Mouse (Mus musculus) intestine, postnatal 0 days (tissue): ENCODE measurements around the gene Tet1. TPM values are rescaled to one million over a fixed set of nuclear protein-coding genes. Genes with fewer than 3 reads are reported as not detected.

Source experiments
- ATAC-seq: fragments of 200-750 bp; cut with Nextera tagmentation; 2 replicates; pipeline ENCODE4 v1.8.0; 2017; ENCODE audit warnings: mild to moderate bottlenecking, moderate TSS enrichment, moderate library complexity
- H3K27ac ChIP-seq: fragments of 300-500 bp; sonication (generic); 2 replicates; pipeline ENCODE4 v1.5.1; 2014; ENCODE audit warnings: mild to moderate bottlenecking, low read depth, low read length, moderate library complexity
- H3K27me3 ChIP-seq: fragments of 300-500 bp; sonication (generic); replicated peaks from 2 replicates; pipeline ENCODE4 v1.6.1; 2014; ENCODE audit warnings: low read length, mixed read lengths; ENCODE audit not compliant: control insufficient read depth, insufficient read depth
- H3K36me3 ChIP-seq: fragments of 300-500 bp; sonication (generic); 2 replicates; pipeline ENCODE4 v1.6.1; 2014; ENCODE audit warnings: mild to moderate bottlenecking, moderate library complexity; ENCODE audit not compliant: control insufficient read depth, insufficient read depth
- H3K4me1 ChIP-seq: fragments of 300-500 bp; sonication (generic); replicated peaks from 2 replicates; pipeline ENCODE4 v1.6.1; 2014; ENCODE audit warnings: antibody characterized with exemption, low read length, mixed read lengths; ENCODE audit not compliant: control insufficient read depth, insufficient read depth
- H3K4me2 ChIP-seq: fragments of 300-500 bp; sonication (generic); replicated peaks from 2 replicates; pipeline ENCODE4 v1.6.1; 2014; ENCODE audit warnings: low read depth, mild to moderate bottlenecking, moderate library complexity
- H3K4me3 ChIP-seq: fragments of 300-500 bp; sonication (generic); 2 replicates; pipeline ENCODE4 v1.5.1; 2014; ENCODE audit warnings: low read depth, low read length
- H3K9ac ChIP-seq: fragments of 300-500 bp; sonication (generic); 2 replicates; pipeline ENCODE4 v1.6.1; 2014; ENCODE audit warnings: mild to moderate bottlenecking, low read depth, low read length
- H3K9me3 ChIP-seq: fragments of 300-500 bp; sonication (generic); 2 replicates; pipeline ENCODE4 v1.6.1; 2016; ENCODE audit warnings: mixed run types; ENCODE audit not compliant: control insufficient read depth
- CTCF ChIP-seq: sonication (generic); IDR thresholded peaks from 2 replicates; pipeline ENCODE4 v1.5.1; 2016; ENCODE audit warnings: low read depth, mild to moderate bottlenecking, control low read depth, antibody characterized with exemption, moderate library complexity
- WGBS: fragments of 180-500 bp; shearing (Covaris S2); extraction: QIAGEN DNeasy Blood & Tissue Kit; methylation state at CpG from one replicate; pipeline ENCODE4 v1.1.7; 2014; 5-methylcytosine and 5-hydroxymethylcytosine counted together
- polyA plus RNA-seq: library from polyadenylated mRNA; unstranded; fragments of >200 nt; fragmentation: Nextera tagmentation; extraction: Ambion mirVana; gene quantifications from 2 replicates; pipeline ENCODE4 v1.2.1, GENCODE M21; 2015

Tet1 gene
- polyA plus RNA-seq, 1 experiment from 2014 or later = 3.0 TPM

- H3K27me3 ChIP-seq = peaks cover 7% of the 10 kb centered on the region; the same call in 1 of the 2 replicates
- no peak for TF ChIP-seq CTCF
- H3K9ac ChIP-seq = peak overlapping the region; percentile 51
- no peak overlapping the region for H3K27ac ChIP-seq
- WGBS = under 1% methylated on average over 38 of the region's 38 CpGs
- peaks cover 3% of the 10 kb centered on the region; the same call in 1 of the 2 replicates for H3K4me1 ChIP-seq
- no peaks in the 10 kb centered on the region for H3K36me3 ChIP-seq
- H3K9me3 ChIP-seq = no peaks in the 10 kb centered on the region
- peak overlapping the region; percentile 56 for H3K4me3 ChIP-seq
- ATAC-seq = peak; percentile 22; the same call in 1 of the 2 replicates
- H3K4me2 ChIP-seq = peak overlapping the region; percentile 93
Observed at GRCm38 (mm10) chr10:62885969-62886798, 22.6 kb downstream of the Tet1 start.

DNA sequence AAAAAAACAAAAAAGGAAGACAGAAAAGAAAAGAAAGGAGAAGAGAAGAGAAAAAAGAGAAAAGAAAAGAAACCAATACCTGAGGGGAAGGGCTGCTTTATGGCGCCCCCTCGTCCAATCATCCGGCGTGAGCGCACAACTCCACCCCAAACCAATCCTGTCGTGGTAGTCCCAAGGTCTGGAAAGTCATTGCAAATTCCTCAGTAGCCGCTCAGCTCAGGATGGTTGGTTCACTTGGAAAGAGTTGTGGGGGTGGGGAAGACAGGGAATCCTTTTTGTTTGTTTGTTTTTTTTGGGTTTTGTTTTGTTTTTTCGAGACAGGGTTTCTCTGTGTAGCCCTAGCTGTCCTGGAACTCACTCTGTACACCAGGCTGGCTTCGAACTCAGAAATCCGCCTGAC is 23.3 kb downstream of the Tet1 start:
- Histone ChIP-seq H3K36me3 (no peaks in the 10 kb centered on the region), H3K9me3 (no peaks in the 10 kb centered on the region), H3K27ac (no peak overlapping the region), H3K9ac (no peak overlapping the region), H3K4me2 (peak overlapping the region; percentile 93), H3K4me3 (peak overlapping the region; percentile 56), H3K4me1 (peaks cover 3% of the 10 kb centered on the region; the same call in 1 of the 2 replicates), H3K27me3 (peaks cover 7% of the 10 kb centered on the region; the same call in 1 of the 2 replicates)
- ATAC-seq = no peak
- TF ChIP-seq CTCF = no peak
- WGBS = 37% methylated on average over 10 of the region's 10 CpGs

GRCm38 (mm10) chr10:62884517-62884916 is 24.3 kb downstream of the Tet1 start:
- H3K9me3 ChIP-seq = no peaks in the 10 kb centered on the region
- H3K27me3 ChIP-seq = peaks cover 7% of the 10 kb centered on the region; the same call in 1 of the 2 replicates
- H3K4me2 ChIP-seq = no peak overlapping the region
- no peak overlapping the region for H3K9ac ChIP-seq
- no peak for TF ChIP-seq CTCF
- H3K4me1 ChIP-seq = peaks cover 3% of the 10 kb centered on the region; the same call in 1 of the 2 replicates
- H3K4me3 ChIP-seq = no peak overlapping the region
- 50% methylated on average over 1 of the region's 1 CpGs for WGBS
- no peaks in the 10 kb centered on the region for H3K36me3 ChIP-seq
- H3K27ac ChIP-seq = no peak overlapping the region
- no peak for ATAC-seq

DNA sequence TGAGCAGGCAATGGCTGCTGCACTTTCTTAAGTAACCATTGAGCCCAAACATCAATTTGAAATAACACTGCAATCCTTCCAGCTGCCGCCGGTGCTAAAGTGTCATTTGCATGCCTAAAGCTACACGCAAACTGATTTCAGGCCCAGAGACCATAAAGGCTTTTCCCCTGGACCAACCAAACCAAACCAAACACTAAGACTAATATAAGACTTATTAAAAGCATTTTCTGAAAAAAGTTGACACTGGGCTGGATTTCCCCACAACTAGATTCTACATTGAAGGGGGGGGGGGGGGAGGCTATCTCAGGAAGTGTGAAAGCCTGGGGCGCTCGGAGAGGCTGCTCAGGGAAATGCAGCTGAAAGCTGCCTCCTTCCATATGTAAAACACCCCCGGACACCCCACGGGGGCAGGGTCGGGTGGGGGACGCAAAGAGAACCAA is 24.8 kb downstream of the Tet1 start:
- ATAC-seq = no peak
- no peak overlapping the region for H3K4me2 ChIP-seq
- 36% methylated on average over 9 of the region's 9 CpGs for WGBS

GRCm38 (mm10) chr10:62881211-62881610 is 27.6 kb downstream of the Tet1 start:
- no peak overlapping the region for H3K4me3 ChIP-seq
- no peaks in the 10 kb centered on the region for H3K9me3 ChIP-seq
- no peaks in the 10 kb centered on the region for H3K27me3 ChIP-seq
- H3K4me2 ChIP-seq = no peak overlapping the region
- no peaks in the 10 kb centered on the region for H3K4me1 ChIP-seq
- TF ChIP-seq CTCF = peak; percentile 61
- H3K9ac ChIP-seq = no peak overlapping the region
- 43% methylated on average over 5 of the region's 5 CpGs for WGBS
- H3K27ac ChIP-seq = no peak overlapping the region
- no peaks in the 10 kb centered on the region for H3K36me3 ChIP-seq
- ATAC-seq = no peak

More for the DNA sequence above, 24.8 kb downstream of the Tet1 start:
- Histone ChIP-seq H3K27me3 (peaks cover 7% of the 10 kb centered on the region; the same call in 1 of the 2 replicates), H3K36me3 (no peaks in the 10 kb centered on the region), H3K4me3 (no peak overlapping the region), H3K9ac (no peak overlapping the region), H3K27ac (no peak overlapping the region), H3K4me1 (peaks cover 3% of the 10 kb centered on the region; the same call in 1 of the 2 replicates), H3K9me3 (no peaks in the 10 kb centered on the region)
- peak; percentile 32 for TF ChIP-seq CTCF

GRCm38 (mm10) chr10:62878056-62878455 is 30.7 kb downstream of the Tet1 start:
- ATAC-seq = no peak
- Histone ChIP-seq H3K4me2 (no peak overlapping the region), H3K9me3 (no peaks in the 10 kb centered on the region), H3K36me3 (no peaks in the 10 kb centered on the region), H3K27me3 (no peaks in the 10 kb centered on the region), H3K4me1 (no peaks in the 10 kb centered on the region), H3K27ac (no peak overlapping the region), H3K9ac (no peak overlapping the region), H3K4me3 (no peak overlapping the region)
- no peak for TF ChIP-seq CTCF
- 91% methylated on average over 13 of the region's 13 CpGs for WGBS
